Mouse (Mus musculus) CD4-positive, CD25-positive, alpha-beta regulatory T cell, adult 4 months (primary cell): Measurements from ENCODE around the gene Prg3. TPM values are rescaled to one million over a fixed set of nuclear protein-coding genes. Genes with fewer than 3 reads are reported as not detected.

Experiments
- polyA plus RNA-seq, 2 experiments: library from polyadenylated mRNA; unstranded; fragments of 100-300 nt; shearing (Covaris generic); gene quantifications; one replicate each; pipeline ENCODE4 v1.2.1; 2017

Prg3 gene
- polyA plus RNA-seq, 2 experiments from 2014 or later = not detected

Other genes with a start within 250 kb of the Prg3 start
- gene Gm19426, start 244.6 kb upstream of the Prg3 start, polyA plus RNA-seq = not detected
- not detected for gene Serping1, start 212.8 kb upstream of the Prg3 start, polyA plus RNA-seq
- gene Ube2l6, start 189.4 kb upstream of the Prg3 start, polyA plus RNA-seq = 100 to 1,000 TPM in 1 of 2 experiments, 10 to 100 TPM in 1; 89.3 to 121 TPM
- not detected for gene Smtnl1, start 165.6 kb upstream of the Prg3 start, polyA plus RNA-seq
- gene Timm10, start 161.2 kb upstream of the Prg3 start, polyA plus RNA-seq = 10 to 100 TPM; 34.7 to 40.8 TPM
- 1 to 10 TPM; 3.8 to 4.7 TPM for gene Slc43a1, start 149.4 kb upstream of the Prg3 start, polyA plus RNA-seq
- gene Rtn4rl2, start 101.5 kb upstream of the Prg3 start, polyA plus RNA-seq = not detected
- 10 to 100 TPM in 1 of 2 experiments, 1 to 10 TPM in 1; 7.0 to 10.7 TPM for gene Slc43a3, start 51.6 kb upstream of the Prg3 start, polyA plus RNA-seq
- not detected for gene Prg2, start 7.8 kb upstream of the Prg3 start, polyA plus RNA-seq
- gene Ssrp1, start 49.0 kb downstream of the Prg3 start, polyA plus RNA-seq = 100 to 1,000 TPM; 147 to 202 TPM
- under 1 TPM in 1 of 2 experiments, not detected in 1; 0.46 TPM for gene P2rx3, start 49.2 kb downstream of the Prg3 start, polyA plus RNA-seq
- 1 to 10 TPM; 3.8 to 5.6 TPM for gene Tnks1bp1, start 59.8 kb downstream of the Prg3 start, polyA plus RNA-seq
- not detected for gene Aplnr, start 148.0 kb downstream of the Prg3 start, polyA plus RNA-seq
- not detected for gene Lrrc55, start 209.0 kb downstream of the Prg3 start, polyA plus RNA-seq